9 mouse cellular contexts compared by ENCODE assay signal in genomic region chr1:163070502-163070901, GRCm38 (mm10). TPM values are rescaled to one million over a fixed set of nuclear protein-coding genes. Genes with fewer than 3 reads are reported as not detected.
A peak's percentile ranks its signal among the peaks of the same experiment; 100 is the strongest.
DNase-seq lines count a peak whose midpoint lies in the region; TF ChIP-seq lines count a peak whose summit lies in the region.
"Had no signal": no experiment of that assay in that cellular context is flagged by ENCODE, and none has a peak within 500 bp of the region (broad histone marks: within the 10 kb centered on the region; RNA-seq: fewer than 3 reads in every experiment).

No protein-coding gene starts in this region.

- intact Hi-C loops in heart, adult 2 months (cut with DNase I) = loop anchor here (2.0 to 5.0 kb wide), 2 partner anchors 174 to 258 kb away; partner anchors contain the start of gene Fmo4
- intact Hi-C loops in heart, postnatal 25 days (cut with DNase I) = loop anchor here (2.0 kb wide), 1 partner anchor 174 kb away; no protein-coding TSS in a partner anchor

- no peaks in the 10 kb centered on the region for H3K27me3 ChIP-seq in heart, adult 2 months (ENCODE audit: control insufficient read depth, insufficient read depth, low read length)

- peak; percentile 84 for TF ChIP-seq CTCF in heart, adult 2 months (IDR thresholded peaks at IDR 0.05)

- no peaks in the 10 kb centered on the region for H3K4me1 ChIP-seq in heart, adult 2 months (ENCODE audit: control insufficient read depth, insufficient read depth, low read length)

- TF ChIP-seq EP300 in heart, adult 2 months (IDR thresholded peaks at IDR 0.05; ENCODE audit: insufficient read depth, low read depth, low read length) = no peak

- peak; percentile 18 to 60 for DNase-seq in heart, adult 2 months
- no peak for DNase-seq in heart, postnatal 25 days (ENCODE audit: low spot score)
- DNase-seq in adrenal gland, adult 8-10 months = peak; percentile 5
- DNase-seq in frontal cortex, postnatal 14 days (ENCODE audit: low spot score in 2 of 2) = peak; percentile 12 to 36
- DNase-seq in kidney, postnatal 10 days = peak; percentile 83
- peak; percentile 59 to 70 for DNase-seq in lung, adult 18-20 months
- peak; percentile 16 for DNase-seq in retina, postnatal 7 days (ENCODE audit: low read depth, low spot score)
- DNase-seq in spleen, adult 18-20 months = no peak

- no peak overlapping the region for H3K4me3 ChIP-seq in heart, adult 2 months

- H3K79me2 ChIP-seq in heart, adult 2 months (replicated peaks; ENCODE audit: control insufficient read depth, insufficient read depth, low read length) = no peaks in the 10 kb centered on the region

- H3K9ac ChIP-seq in heart, adult 2 months (ENCODE audit: low read depth, low read length) = no peak overlapping the region

- WGBS in heart, adult 2 months = 6% methylated on average over 1 of the region's 1 CpGs

- no peak overlapping the region for H3K27ac ChIP-seq in heart, adult 2 months

- H3K36me3 ChIP-seq in heart, adult 2 months (ENCODE audit: control insufficient read depth, insufficient read depth, low read length) = no peaks in the 10 kb centered on the region

- TF ChIP-seq POLR2A in heart, adult 2 months (IDR thresholded peaks at IDR 0.05; ENCODE audit: insufficient read depth, low read depth, low read length) = no peak

RNA-seq across cellular contexts. Expression of gene Mroh9, which starts 15.0 kb away (rescaled TPM):
- total RNA-seq in heart, adult 2 months (2021) = not detected
- polyA plus RNA-seq in heart, adult 2 months (2012; rRNA removed) = not detected in 2 replicates
- not detected for total RNA-seq in heart, postnatal 25 days (2021)
- not detected for total RNA-seq in adrenal gland, adult 8-10 months (2022)
- polyA plus RNA-seq: heart, embryonic 16.5 days had no signal

Comparison
In these comparisons a context has a peak if more than half of its experiments do, and no peak if none do; other contexts are left out.
1. DNase-seq: peak in heart, adult 2 months (2 of 2), adrenal gland, adult 8-10 months (single experiment), frontal cortex, postnatal 14 days (2 of 2), kidney, postnatal 10 days (single experiment), lung, adult 18-20 months (2 of 2) and retina, postnatal 7 days (single experiment); none in heart, postnatal 25 days (single experiment) and spleen, adult 18-20 months (0 of 2).